Mouse (Mus musculus) inflammation-experienced regulatory T-cells, adult 6 months (primary cell): ENCODE results near the gene Tmem160. TPM values are rescaled to one million over a fixed set of nuclear protein-coding genes. Genes with fewer than 3 reads are reported as not detected.

Experiments used
- ATAC-seq: one replicate; pipeline ENCODE4 v1.8.0; 2017
- polyA plus RNA-seq, 3 experiments: library from polyadenylated mRNA; unstranded; fragments of 100-300 nt; shearing (Covaris generic); gene quantifications; one replicate each; pipeline ENCODE4 v1.2.1; 2017

Gene Tmem160
- polyA plus RNA-seq, 3 experiments from 2014 or later = 5.3 to 7.7 (median 7.6) TPM

GRCm38 (mm10) chr7:16441241-16441640 lies 11.3 kb upstream of the Tmem160 start:
- no peak for ATAC-seq

- ATAC-seq = no peak
Observed at GRCm38 (mm10) chr7:16451656-16452055, 923 bp upstream of the Tmem160 start.

GRCm38 (mm10) chr7:16453118-16453711 lies 636 bp downstream of the Tmem160 start:
- ATAC-seq = peak; percentile 19

- no peak for ATAC-seq
Observed at GRCm38 (mm10) chr7:16455016-16455415, 2.4 kb downstream of the Tmem160 start.

GRCm38 (mm10) chr7:16456289-16456688 lies 3.7 kb downstream of the Tmem160 start:
- no peak for ATAC-seq

GRCm38 (mm10) chr7:16460566-16460965 lies 8.0 kb downstream of the Tmem160 start:
- no peak for ATAC-seq

GRCm38 (mm10) chr7:16461151-16461550 lies 8.6 kb downstream of the Tmem160 start:
- ATAC-seq = no peak

GRCm38 (mm10) chr7:16461705-16462104 lies 9.1 kb downstream of the Tmem160 start:
- ATAC-seq = no peak

GRCm38 (mm10) chr7:16463214-16463613 lies 10.6 kb downstream of the Tmem160 start:
- ATAC-seq = peak; percentile 75

- ATAC-seq = peak; percentile 53
Observed at GRCm38 (mm10) chr7:16465160-16465559, 12.6 kb downstream of the Tmem160 start.

GRCm38 (mm10) chr7:16465568-16465967 lies 13.0 kb downstream of the Tmem160 start:
- ATAC-seq = no peak

GRCm38 (mm10) chr7:16466565-16466964 lies 14.0 kb downstream of the Tmem160 start:
- peak; percentile 19 for ATAC-seq

- ATAC-seq = no peak
Observed at GRCm38 (mm10) chr7:16468115-16468514, 15.5 kb downstream of the Tmem160 start.

GRCm38 (mm10) chr7:16471549-16471948 lies 19.0 kb downstream of the Tmem160 start:
- no peak for ATAC-seq

- ATAC-seq = no peak
Observed at GRCm38 (mm10) chr7:16472116-16472709, 19.6 kb downstream of the Tmem160 start.

GRCm38 (mm10) chr7:16473847-16474246 lies 21.3 kb downstream of the Tmem160 start:
- no peak for ATAC-seq

- ATAC-seq = no peak
Observed at GRCm38 (mm10) chr7:16474445-16474844, 21.9 kb downstream of the Tmem160 start.

GRCm38 (mm10) chr7:16475321-16475720 lies 22.7 kb downstream of the Tmem160 start:
- ATAC-seq = no peak

- no peak for ATAC-seq
Observed at GRCm38 (mm10) chr7:16475764-16476599, 23.4 kb downstream of the Tmem160 start.

- ATAC-seq = no peak
Observed at GRCm38 (mm10) chr7:16476600-16476989, 24.0 kb downstream of the Tmem160 start.

- no peak for ATAC-seq
Observed at GRCm38 (mm10) chr7:16477628-16478027, 25.0 kb downstream of the Tmem160 start, which contains the start of gene Npas1. Npas1 (minus strand) TSS chr7:16477728.

GRCm38 (mm10) chr7:16488816-16489215 lies 36.2 kb downstream of the Tmem160 start:
- no peak for ATAC-seq

GRCm38 (mm10) chr7:16489948-16490347 lies 37.4 kb downstream of the Tmem160 start:
- ATAC-seq = no peak

- ATAC-seq = peak; percentile 81
Observed at GRCm38 (mm10) chr7:16491759-16492158, 39.2 kb downstream of the Tmem160 start.
